Mouse (Mus musculus) neural tube, embryonic 10.5 days (tissue): ENCODE data around the gene Adam19.
"Not testable (repeated sequence)": the region's sequence is repeated elsewhere in the genome, so short reads cannot be mapped to it uniquely, and the experiment has no call there.

Experiments
- DNase-seq: peaks from one replicate; pipeline ENCODE4 v3.0.0-alpha.2; 2017; ENCODE audit warnings: low spot score; ENCODE audit errors: extremely low spot score

Gene Adam19

DNA sequence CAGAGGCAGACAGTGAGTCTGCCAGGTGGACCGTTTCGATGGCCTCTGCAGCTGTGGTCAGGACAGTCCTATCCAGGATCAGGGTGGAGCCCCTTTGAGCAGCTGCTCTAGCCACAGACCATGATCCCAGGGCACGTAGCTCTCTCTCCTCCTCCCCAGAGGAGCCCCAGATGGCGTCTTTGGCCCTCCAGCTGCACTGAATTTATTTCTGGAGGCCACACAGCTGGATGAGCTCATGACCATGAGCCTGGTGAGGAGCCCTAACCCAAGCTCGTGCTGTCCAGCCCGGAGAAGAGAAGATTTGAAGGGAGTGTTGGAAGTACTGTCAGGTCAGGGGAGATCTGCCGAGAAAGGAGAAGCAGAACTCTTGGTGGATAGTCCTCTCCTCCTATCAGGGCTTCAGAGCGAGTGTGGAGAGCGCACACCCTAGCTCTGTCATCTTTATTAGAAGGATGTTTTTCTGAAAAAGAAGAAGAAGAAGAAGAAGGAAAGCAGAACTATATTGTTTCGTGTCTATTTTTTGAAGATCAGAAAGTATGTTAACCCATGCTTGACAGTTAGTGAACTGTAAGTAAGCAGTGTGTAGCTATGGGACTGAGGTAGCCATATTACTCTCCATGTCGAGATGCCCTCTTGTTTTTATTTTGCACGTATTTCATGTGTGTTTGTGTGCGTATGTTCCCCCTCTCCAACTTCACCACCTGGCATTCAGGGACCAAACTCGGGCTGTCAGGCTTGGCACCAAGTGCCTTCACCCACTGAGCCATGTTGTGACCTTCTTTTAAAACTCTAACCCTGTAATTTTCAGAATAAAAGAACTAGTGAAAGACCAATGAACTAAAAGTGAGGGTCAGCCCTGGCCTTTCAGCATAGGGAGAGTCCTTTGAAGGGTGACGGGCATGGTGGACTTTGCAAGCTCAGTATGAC lies 72.1 kb downstream of the Adam19 start:
- no peak for DNase-seq

DNA sequence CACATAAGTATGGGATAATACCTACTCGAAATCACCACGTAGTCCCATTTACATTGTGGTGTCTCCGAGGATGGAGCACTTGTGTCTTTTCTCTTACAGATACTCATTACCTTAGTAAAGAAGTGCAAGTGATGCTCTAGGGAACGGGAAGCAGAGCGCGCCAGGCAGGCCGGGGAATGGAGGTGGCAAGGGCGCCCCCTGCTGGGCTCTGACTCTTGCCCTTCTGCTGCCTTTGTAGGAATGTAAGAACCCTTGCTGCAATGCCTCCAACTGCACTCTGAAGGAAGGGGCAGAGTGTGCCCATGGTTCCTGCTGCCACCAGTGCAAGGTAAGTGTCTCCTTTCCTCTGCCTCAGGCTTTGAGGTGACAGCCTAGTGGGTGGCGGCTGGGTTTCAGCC lies 72.8 kb downstream of the Adam19 start:
- peak; percentile 46 for DNase-seq

DNA sequence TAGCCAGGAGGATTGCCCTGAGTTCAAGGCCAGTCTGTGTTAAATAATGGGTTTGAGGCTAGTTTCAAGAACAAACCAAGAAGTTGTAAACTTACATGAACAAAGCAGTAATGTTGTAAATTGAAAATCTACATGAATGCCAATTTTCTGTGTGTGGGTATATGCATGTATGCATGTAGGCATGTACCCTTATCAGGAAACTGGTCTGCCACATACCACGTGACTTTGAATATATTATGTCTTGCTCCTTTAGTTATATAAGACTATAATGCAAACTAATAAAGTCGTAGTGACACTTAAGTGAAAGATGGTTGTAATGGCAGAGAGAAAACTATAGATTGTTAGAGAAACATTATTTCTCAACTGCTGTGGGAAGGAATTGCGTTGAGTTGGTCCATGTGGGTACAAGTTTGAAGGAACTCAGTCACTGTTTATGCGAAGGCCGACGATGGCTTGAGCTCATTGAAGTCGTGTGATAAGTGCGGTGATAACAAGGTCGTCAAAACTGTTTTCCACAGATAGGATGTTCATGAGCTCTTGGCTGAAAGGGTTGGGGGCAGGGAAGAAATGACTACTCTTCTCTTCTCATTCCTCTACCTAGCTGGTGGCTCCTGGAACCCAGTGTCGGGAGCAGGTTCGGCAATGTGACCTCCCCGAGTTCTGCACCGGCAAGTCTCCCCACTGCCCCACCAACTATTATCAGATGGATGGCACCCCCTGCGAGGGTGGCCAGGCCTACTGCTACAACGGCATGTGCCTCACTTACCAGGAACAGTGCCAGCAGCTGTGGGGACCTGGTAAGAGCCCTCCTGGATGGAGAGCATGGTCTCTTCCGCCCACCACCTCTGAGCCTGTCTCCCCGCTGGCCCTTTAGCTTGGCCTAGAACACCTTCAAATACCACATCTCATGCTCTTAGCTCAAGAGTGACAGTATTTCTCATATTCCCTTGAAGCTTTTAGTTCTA lies 75.5 kb downstream of the Adam19 start:
- no peak for DNase-seq

DNA sequence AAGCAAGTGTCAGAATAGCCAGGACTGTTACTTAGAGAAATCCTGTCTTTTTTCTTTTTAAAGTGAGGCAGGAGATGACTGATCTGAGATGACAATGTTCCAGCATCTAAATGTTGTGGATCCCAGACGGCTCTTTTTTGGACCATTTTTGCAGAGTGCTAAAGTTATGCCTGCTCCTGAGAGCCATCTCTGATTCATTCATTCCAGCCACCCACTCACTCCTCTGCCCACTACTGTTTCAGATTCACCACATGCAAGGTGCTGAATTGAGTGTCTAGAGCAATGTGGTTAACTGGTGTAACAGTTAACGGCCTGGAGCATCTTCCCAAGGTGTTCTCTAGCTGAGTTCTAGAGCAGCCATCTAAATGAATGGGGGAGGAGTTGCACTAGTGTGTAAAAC lies 79.1 kb downstream of the Adam19 start:
- no peak for DNase-seq

GRCm38 (mm10) chr11:46143342-46143741 lies 87.5 kb downstream of the Adam19 start:
- no peak for DNase-seq

GRCm38 (mm10) chr11:46145163-46145875 lies 89.5 kb downstream of the Adam19 start:
- no peak for DNase-seq

DNA sequence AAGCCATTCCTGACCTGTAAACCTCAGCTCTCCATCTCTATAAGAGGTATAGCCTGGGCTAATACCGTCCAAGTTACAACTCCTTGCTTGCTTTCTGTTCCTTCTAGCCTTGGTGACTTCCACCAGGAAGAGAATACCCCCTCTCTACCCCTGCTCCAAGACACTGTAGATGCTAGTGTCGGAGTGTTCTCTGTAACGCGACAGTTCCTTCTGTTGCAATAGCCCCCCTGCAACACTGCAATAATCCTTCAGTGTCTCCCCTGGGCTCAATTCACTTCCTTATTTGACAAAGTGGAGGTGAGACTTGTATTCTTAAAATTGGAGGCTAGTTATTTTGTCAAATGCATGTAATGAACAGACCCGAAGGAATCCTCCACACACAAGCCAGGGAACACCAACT lies 90.8 kb downstream of the Adam19 start:
- DNase-seq = no peak

- DNase-seq = no peak
Measured at GRCm38 (mm10) chr11:46156945-46157344, 101.2 kb downstream of the Adam19 start.

DNA sequence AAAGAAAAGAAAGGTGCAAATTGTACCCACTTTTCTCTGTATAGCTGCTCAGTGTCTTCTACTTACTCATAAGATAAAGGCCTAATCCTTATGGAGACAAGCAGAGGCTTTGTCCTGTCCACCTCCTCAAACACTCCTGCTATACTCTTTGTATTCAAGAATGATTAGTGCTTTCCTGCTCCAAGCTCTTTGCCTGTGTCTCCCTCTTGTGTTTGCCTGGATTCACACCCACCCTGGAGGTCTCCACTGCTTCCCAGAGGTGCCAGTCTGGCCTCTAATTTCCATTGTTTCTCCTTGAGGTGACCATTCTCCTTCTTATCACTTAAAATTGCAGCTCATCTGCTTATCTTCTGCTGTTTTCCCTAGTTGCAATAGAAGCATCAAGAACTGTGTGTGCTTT lies 101.7 kb downstream of the Adam19 start:
- DNase-seq = no peak

DNA sequence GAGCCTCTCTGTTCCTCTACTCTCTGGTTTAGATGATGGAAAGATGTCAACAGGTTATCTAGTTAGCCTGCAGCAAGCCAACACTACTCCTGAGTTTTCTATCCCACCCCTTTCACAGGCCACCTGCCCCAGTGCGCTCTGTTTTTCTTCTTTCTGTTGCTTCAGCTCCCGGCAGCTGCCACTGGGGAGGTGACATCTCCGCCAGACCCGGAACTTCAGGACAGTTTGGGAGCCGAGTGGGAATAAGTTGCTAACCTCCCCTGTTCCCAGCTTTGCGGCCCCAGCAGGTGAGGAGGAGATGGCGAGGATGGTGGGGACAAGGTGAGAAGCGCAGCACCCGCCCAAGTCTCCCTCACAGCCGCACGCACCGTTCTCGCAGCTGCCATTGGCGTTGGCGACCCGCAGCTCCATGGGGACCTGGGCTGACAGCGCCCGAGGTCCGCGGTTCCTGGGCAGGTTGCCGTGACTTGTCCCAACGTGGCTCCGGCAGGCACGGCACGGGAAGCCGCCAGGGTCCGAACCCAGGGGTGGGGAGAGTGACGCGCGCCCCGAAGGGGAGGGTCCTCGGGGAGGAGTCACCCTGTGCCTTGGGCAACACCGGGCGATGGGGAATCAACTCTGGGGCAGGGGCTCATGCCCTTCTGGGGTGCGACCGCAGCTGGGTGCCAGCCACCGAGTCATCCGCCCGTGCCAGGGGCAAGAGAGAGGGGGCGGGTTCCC lies 110.2 kb downstream of the Adam19 start, which contains the start of gene Nipal4:
Gene Nipal4, minus strand, starts transcription at position 643 of the 720 bp plus-strand sequence.
- DNase-seq = peak; percentile 32

DNA sequence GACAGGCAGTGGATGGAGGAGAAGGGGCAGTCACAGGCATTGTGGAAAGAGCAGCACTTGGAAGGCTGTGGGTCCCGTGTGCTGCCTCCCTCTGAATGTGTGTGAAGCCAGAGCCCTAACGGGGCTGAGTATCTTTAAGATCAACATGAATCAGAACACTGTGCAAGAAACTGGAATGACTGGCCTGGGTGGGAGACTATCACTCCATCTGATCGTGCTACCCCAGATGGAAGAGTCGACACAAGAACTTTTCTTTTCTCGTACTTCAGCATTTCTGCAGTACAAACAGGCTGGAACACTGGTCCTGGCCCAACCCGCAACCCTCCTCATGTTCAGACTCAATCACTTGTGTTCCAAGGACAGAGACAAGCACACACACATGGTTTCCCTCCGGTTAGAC lies 112.7 kb downstream of the Adam19 start:
- no peak for DNase-seq

DNA sequence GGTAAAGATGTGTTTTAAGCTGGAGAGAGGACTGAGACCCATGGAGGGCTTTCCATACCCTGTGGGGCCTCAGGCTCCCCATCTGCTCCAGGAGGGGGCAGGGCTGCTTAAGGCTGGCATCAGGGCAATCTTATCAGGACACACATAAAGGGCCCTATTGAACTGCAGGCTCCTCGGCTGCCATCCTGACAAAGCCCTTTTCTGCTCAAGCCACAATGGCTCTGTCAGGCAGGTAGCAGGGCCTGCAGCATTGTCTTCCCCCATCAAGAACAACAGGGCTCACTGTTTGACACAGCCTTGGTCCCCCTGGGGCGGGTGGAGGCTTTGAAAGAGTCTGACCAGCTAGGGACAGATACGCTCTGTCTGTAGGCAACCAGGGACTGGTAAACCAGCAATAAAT lies 114.1 kb downstream of the Adam19 start:
- no peak for DNase-seq

GRCm38 (mm10) chr11:46172128-46172527 lies 116.3 kb downstream of the Adam19 start:
- no peak for DNase-seq

GRCm38 (mm10) chr11:46176155-46176554 lies 120.4 kb downstream of the Adam19 start:
- DNase-seq = no peak

- DNase-seq = no peak
Measured at GRCm38 (mm10) chr11:46177246-46178043, 121.7 kb downstream of the Adam19 start.

DNA sequence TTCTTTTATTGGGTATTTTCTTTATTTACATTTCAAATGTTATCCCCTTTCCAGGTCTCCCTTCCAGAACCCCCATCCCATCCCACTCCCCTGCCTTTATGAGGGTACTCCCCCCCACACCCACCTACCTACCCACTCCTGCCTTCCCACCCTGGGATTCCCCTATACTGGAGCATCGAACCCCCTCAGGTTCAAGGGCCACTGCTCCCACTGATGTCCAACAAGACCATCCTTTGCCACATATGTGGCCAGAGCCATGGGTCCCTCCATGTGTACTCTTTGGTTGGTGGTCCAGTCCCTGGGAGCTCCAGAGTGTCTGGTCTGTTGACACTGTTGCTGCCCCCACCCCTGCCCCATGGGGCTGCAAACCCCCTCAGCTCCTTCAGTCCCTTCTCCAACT lies 126.2 kb downstream of the Adam19 start:
- not testable (repeated sequence) for DNase-seq

DNA sequence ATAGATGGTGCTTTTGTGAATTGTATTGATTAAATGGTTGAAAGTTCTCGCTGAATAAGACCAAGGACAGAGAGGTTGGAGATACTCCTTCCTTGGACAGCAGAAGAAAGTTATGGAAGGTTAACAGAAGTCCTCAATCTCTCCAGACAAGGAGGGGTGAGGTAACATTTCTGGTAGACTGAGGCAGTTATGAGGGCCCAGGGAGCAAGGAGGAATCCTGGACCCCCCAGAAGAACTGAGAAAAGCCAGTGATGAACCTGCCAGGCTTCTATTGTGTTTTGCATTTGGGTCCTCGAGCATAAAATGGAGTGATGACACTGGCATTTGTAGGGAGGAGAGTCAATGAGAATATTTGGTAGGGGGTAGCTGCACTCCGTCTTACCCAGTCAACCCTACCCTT lies 129.2 kb downstream of the Adam19 start:
- no peak for DNase-seq

DNA sequence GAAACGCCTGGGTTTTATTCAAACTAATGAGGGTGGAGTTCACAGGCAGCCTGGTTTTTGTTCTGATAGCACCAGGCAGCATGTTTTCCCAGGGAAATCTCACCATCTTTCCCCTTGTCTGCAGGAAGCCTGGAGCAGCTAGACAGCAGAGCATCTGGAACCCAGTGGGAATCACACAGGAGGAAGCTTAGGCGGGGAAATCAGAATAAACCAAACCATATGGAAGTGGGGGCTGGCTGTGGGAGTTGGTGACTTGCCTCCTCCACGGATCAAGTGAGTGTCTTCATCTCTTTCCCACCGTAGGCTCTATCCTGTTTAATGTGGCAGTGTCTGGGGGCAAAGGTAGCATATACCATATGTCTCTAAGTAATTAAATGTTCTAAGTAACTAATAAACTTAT lies 129.7 kb downstream of the Adam19 start:
- DNase-seq = no peak

GRCm38 (mm10) chr11:46188283-46188682 lies 132.5 kb downstream of the Adam19 start:
- no peak for DNase-seq

GRCm38 (mm10) chr11:46194175-46194574 lies 138.4 kb downstream of the Adam19 start:
- DNase-seq = no peak
